Mouse (Mus musculus) midbrain, embryonic 16.5 days (tissue): ENCODE results near the gene Naxd. TPM values are rescaled to one million over a fixed set of nuclear protein-coding genes. Genes with fewer than 3 reads are reported as not detected.

Experiments
- ATAC-seq: fragments of 200-750 bp; cut with Nextera tagmentation; 2 replicates; pipeline ENCODE4 v1.8.0; 2017; ENCODE audit warnings: moderate TSS enrichment
- H3K27ac ChIP-seq: fragments of 300-500 bp; sonication (generic); 2 replicates; pipeline ENCODE4 v1.5.1; 2014; ENCODE audit warnings: mild to moderate bottlenecking, low read length, mixed read lengths
- H3K27me3 ChIP-seq: fragments of 300-500 bp; sonication (generic); 2 replicates; pipeline ENCODE4 v1.6.1; 2014; ENCODE audit warnings: low read depth, low read length, mixed read lengths; ENCODE audit not compliant: control insufficient read depth, insufficient read depth
- H3K36me3 ChIP-seq: fragments of 300-500 bp; sonication (generic); 2 replicates; pipeline ENCODE4 v1.6.1; 2014; ENCODE audit warnings: mild to moderate bottlenecking, low read length, moderate library complexity, mixed read lengths; ENCODE audit not compliant: control insufficient read depth, insufficient read depth
- H3K4me1 ChIP-seq: fragments of 300-500 bp; sonication (generic); 2 replicates; pipeline ENCODE4 v1.6.1; 2014; ENCODE audit warnings: mild to moderate bottlenecking, low read length, mixed read lengths; ENCODE audit not compliant: control insufficient read depth, insufficient read depth
- H3K4me2 ChIP-seq: fragments of 300-500 bp; sonication (generic); 2 replicates; pipeline ENCODE4 v1.6.1; 2014; ENCODE audit warnings: mild to moderate bottlenecking, low read length, mixed read lengths
- H3K4me3 ChIP-seq: fragments of 300-500 bp; sonication (generic); 2 replicates; pipeline ENCODE4 v1.5.1; 2014; ENCODE audit warnings: low read depth, mild to moderate bottlenecking, low read length, moderate library complexity, mixed read lengths
- H3K9ac ChIP-seq: fragments of 300-500 bp; sonication (generic); 2 replicates; pipeline ENCODE4 v1.6.1; 2014; ENCODE audit warnings: low read depth, low read length, mixed read lengths
- H3K9me3 ChIP-seq: fragments of 300-500 bp; sonication (generic); replicated peaks from 2 replicates; pipeline ENCODE4 v1.6.1; 2014; ENCODE audit warnings: mild to moderate bottlenecking, low read length, mixed read lengths; ENCODE audit not compliant: control insufficient read depth, poor library complexity, severe bottlenecking
- WGBS: fragments of 180-500 bp; shearing (Covaris S2); extraction: QIAGEN DNeasy Blood & Tissue Kit; methylation state at CpG from one replicate; pipeline ENCODE4 v1.1.7; 2014; 5-methylcytosine and 5-hydroxymethylcytosine counted together
- polyA plus RNA-seq: library from polyadenylated mRNA; unstranded; fragments of >200 nt; fragmentation: Nextera tagmentation; extraction: Ambion mirVana; gene quantifications from 2 replicates; pipeline ENCODE4 v1.2.1, GENCODE M21; 2015

The Naxd gene
- polyA plus RNA-seq, 1 experiment from 2014 or later, result 129 TPM

DNA sequence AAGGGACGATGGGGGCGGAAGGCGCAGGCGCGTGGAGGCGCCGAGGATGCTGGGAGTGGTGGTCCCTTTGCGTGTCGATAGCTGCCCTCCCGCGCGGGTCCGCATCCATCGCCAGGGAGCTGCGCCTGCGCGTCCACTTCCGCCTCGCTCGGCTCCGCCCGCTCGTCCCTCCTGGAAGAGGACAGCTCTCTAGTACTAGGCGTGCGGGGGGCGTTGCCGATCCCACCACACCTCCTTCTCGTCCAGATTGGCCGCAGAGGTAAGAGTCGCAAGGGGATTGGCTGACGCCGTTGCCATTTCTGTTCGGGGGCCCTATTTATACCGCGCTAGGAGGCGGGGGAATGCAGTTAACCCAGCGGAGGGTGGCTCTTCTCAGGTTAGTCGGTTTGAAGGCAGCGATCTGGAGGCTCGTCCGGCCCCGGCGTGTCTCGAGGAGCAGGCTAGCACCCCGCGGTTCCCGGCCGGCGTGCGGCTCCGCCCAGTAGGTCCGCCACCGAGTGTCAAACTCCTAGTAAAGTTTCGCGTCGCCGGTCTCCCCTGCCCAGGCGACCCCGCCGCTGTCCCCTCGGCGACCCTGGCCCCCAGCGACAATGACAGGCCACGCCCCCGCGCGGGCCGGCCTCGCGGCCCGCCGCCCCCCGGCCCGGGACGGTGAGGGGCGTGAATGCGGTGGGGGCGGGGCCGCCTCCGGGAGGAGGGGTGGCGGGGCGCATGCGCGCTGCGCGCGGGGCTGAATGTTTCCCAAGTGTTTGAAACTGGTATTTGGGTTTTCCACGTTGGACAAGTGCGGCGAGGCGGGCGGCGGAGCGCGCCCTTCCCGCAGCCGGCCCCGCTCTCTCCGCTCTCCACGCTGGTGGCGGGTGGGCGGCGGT, 58.6 kb downstream of the Naxd start:
- Histone ChIP-seq H3K9me3 (no peaks in the 10 kb centered on the region), H3K27ac (peak overlapping the region; percentile 100), H3K36me3 (no peaks in the 10 kb centered on the region), H3K9ac (peak overlapping the region; percentile 90), H3K4me2 (peak overlapping the region; percentile 75), H3K4me3 (peak overlapping the region; percentile 93), H3K4me1 (peaks cover 28% of the 10 kb centered on the region), H3K27me3 (no peaks in the 10 kb centered on the region)
- WGBS, result under 1% methylated on average over 91 of the region's 103 CpGs
- peak; percentile 92 for ATAC-seq

DNA sequence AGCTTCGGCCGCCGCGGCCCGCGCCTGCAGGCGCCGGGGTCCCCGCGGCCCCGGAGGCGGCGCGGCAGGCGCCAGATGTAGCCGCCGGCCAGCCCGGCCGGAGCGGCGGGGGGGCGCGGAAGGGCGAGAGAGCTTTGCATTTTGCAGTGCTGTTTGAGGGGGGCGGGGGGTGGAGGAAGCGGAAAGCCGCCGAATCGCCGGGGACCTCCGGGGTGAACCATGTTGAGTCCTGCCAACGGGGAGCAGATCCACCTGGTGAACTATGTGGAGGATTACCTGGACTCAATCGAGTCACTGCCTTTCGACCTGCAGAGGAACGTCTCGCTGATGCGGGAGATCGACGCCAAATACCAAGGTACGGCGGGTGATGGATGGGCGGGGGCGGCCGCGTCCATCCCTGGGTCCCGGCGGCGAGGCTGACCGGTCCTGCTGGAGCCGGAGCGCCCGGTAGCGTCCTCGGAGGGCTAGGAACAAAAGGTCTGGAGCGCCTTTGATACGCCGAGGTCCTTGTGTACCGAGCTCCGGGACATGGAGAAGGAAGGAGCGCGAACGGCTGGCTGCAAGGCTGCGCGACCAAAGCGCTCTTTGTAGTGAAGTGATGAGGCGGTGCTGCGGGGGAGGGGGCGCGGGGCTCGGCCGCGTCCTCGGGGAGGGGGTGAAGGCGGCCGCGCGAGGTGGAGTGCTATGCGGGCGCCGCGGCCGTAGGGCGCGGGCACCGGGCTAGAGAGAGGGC, 59.6 kb downstream of the Naxd start:
- WGBS, result under 1% methylated on average over 85 of the region's 85 CpGs
- peak overlapping the region; percentile 100 for H3K27ac ChIP-seq
- H3K27me3 ChIP-seq, result no peaks in the 10 kb centered on the region
- peak overlapping the region; percentile 79 for H3K9ac ChIP-seq
- no peak for ATAC-seq
- peaks cover 7% of the 10 kb centered on the region; the same call in 1 of the 2 replicates for H3K36me3 ChIP-seq
- H3K9me3 ChIP-seq, result no peaks in the 10 kb centered on the region
- H3K4me3 ChIP-seq, result peak overlapping the region; percentile 93
- peak overlapping the region; percentile 75 for H3K4me2 ChIP-seq
- peaks cover 26% of the 10 kb centered on the region for H3K4me1 ChIP-seq

DNA sequence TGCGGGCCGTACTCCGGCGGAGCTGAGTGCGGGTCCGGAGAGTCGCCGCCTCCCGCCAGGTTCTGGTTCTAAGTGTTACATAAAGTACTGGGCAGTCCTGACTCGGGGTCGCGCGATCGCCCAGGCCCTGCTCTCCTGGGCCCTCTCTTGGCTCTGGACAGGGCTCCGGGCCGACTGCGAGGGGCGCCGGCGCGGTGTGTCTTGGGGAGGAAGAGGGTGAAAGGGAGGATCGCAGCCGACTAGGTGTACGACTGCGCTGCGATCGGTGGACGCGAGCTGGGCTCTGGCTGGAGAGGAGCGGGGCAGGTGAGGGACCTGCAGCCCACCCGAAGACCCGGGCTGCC, 60.1 kb downstream of the Naxd start:
- H3K4me2 ChIP-seq, result peak overlapping the region; percentile 75
- no peaks in the 10 kb centered on the region for H3K9me3 ChIP-seq
- ATAC-seq, result no peak
- WGBS, result 0% methylated on average over 31 of the region's 32 CpGs
- peaks cover 8% of the 10 kb centered on the region; the same call in 1 of the 2 replicates for H3K36me3 ChIP-seq
- H3K9ac ChIP-seq, result peak overlapping the region; percentile 79
- peak overlapping the region; percentile 100 for H3K27ac ChIP-seq
- H3K4me3 ChIP-seq, result peak overlapping the region; percentile 93
- H3K27me3 ChIP-seq, result no peaks in the 10 kb centered on the region
- H3K4me1 ChIP-seq, result peaks cover 26% of the 10 kb centered on the region

GRCm38 (mm10) chr8:11557768-11558629, 60.7 kb downstream of the Naxd start:
- Histone ChIP-seq H3K4me3 (peak overlapping the region; percentile 93), H3K27ac (peak overlapping the region; percentile 100), H3K9ac (peak overlapping the region; percentile 79), H3K36me3 (peaks cover 8% of the 10 kb centered on the region; the same call in 1 of the 2 replicates), H3K27me3 (no peaks in the 10 kb centered on the region), H3K9me3 (no peaks in the 10 kb centered on the region), H3K4me2 (peak overlapping the region; percentile 75), H3K4me1 (peaks cover 26% of the 10 kb centered on the region)
- WGBS, result under 1% methylated on average over 65 of the region's 67 CpGs
- peak; percentile 78 for ATAC-seq

- 88% methylated on average over 3 of the region's 3 CpGs for WGBS
- peaks cover 8% of the 10 kb centered on the region for H3K36me3 ChIP-seq
- H3K9me3 ChIP-seq, result no peaks in the 10 kb centered on the region
- H3K27ac ChIP-seq, result no peak overlapping the region
- H3K4me1 ChIP-seq, result peaks cover 19% of the 10 kb centered on the region
- peak overlapping the region; percentile 72 for H3K4me2 ChIP-seq
- ATAC-seq, result no peak
- H3K4me3 ChIP-seq, result no peak overlapping the region
- no peak overlapping the region for H3K9ac ChIP-seq
- H3K27me3 ChIP-seq, result no peaks in the 10 kb centered on the region
Observed at GRCm38 (mm10) chr8:11559511-11559910, 62.2 kb downstream of the Naxd start.

DNA sequence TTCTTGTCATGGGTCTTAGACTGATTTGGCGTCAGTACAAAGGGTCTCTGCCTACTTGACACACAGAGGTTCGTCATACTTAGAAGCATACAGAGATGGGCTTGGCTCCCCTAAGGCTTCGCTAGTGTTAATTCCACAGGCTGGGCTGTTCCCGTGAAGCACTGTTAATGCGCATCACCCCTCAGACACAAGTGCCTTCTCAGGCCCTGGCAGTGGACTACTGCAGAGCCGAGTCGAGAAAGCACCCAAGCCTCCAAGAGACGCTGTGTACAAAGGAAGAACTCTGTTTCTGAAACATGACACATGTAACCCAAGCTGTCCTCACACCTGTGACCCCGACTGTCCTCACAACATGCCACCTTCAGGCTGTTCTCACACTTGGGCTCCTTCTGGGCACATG, 62.9 kb downstream of the Naxd start:
- Histone ChIP-seq H3K4me1 (peaks cover 19% of the 10 kb centered on the region), H3K9me3 (0 out of 2 replicates have a peak, but pooled peaks cover 2% of the 10 kb centered on the region), H3K9ac (no peak overlapping the region), H3K4me2 (no peak overlapping the region), H3K27me3 (no peaks in the 10 kb centered on the region), H3K4me3 (no peak overlapping the region), H3K27ac (no peak overlapping the region), H3K36me3 (peaks cover 8% of the 10 kb centered on the region)
- WGBS, result 79% methylated on average over 9 of the region's 9 CpGs
- ATAC-seq, result no peak

DNA sequence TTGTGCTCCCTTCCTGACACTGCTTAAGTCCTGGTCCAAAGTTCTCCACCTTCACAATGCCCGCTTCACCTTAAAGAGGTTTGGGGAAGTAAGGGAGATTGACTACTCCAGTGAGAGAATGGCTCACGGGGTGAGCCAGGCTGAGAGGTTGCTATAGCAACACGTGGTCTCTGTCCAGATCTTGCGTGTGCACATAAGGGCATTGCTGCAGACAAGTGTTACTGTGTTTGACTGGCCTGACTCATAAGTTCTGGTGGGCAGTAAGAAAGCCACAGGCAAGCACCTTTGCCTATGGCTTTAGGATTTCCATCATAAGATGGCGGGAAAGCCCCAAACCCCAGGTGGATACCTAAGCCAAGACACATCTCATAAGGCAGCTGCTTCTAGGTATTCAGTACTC, 66.9 kb downstream of the Naxd start:
- Histone ChIP-seq H3K27ac (no peak overlapping the region), H3K4me1 (peaks cover 11% of the 10 kb centered on the region), H3K27me3 (no peaks in the 10 kb centered on the region), H3K9me3 (0 out of 2 replicates have a peak, but pooled peaks cover 2% of the 10 kb centered on the region), H3K36me3 (peaks cover 13% of the 10 kb centered on the region), H3K9ac (no peak overlapping the region), H3K4me3 (no peak overlapping the region), H3K4me2 (no peak overlapping the region)
- 92% methylated on average over 5 of the region's 5 CpGs for WGBS
- ATAC-seq, result no peak
